ENCODE assay signal across 9 mouse cellular contexts in the genomic region with DNA sequence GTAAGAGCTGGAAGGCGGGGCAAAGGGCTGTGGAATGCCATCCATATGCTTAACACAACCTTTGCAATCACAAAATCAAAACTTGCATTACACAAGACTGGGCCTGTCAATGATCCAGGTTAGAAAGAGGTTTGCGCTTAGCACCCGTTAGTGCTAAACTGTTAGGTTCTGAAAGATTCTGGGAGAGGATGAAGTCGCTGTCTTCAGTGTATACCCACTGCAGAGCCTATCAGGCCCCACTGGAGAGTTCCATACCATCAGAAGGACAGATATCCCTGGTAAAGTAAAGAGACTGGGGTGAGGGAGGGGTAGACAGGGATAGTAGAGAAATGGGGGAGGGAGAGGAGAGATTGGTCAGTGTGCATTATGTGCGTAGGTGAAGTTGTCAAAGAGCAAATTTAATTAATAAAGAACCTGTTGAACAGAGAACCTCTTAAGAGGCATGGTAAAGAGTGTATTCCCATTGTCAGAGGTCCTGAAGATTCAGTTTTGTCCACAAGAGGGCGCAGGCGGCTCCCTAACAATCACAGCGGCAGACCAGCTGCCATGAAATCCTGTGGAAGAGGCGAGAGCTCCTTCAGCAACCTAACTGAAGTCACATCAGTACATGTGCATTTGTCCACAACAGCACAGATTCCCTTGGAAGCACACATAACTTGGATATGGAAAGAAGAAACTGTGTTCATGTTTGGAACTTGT. TPM values are rescaled to one million over a fixed set of nuclear protein-coding genes. Genes with fewer than 3 reads are reported as not detected.
DNase-seq lines count a peak whose midpoint lies in the region; ATAC-seq lines count a peak whose summit lies in the region.
"Had no signal": no experiment of that assay in that cellular context is flagged by ENCODE, and none has a peak within 500 bp of the region (broad histone marks: within the 10 kb centered on the region; RNA-seq: fewer than 3 reads in every experiment).

No protein-coding gene starts in this region.

- ATAC-seq in hindbrain, embryonic 16.5 days: peak; percentile 94
- ATAC-seq in megakaryocyte progenitor cell, adult 5-6 weeks (replicated peaks; ENCODE audit: poor library complexity): peak; percentile 96

- DNase-seq in WW6 (ENCODE audit: low read depth, low spot score): peak; percentile 68
- peak; percentile 80 to 86 for DNase-seq in cerebellum, postnatal 36 days
- peak; percentile 80 to 89 for DNase-seq in frontal cortex, postnatal 36 days (ENCODE audit: low spot score in 2 of 2)
- DNase-seq in layer of hippocampus, postnatal 25 days (ENCODE audit: extremely low spot score in 1 of 2, low spot score in 1 of 2): peak; percentile 66 to 95
- peak; percentile 92 to 93 for DNase-seq in right cerebral cortex, adult 2 months (ENCODE audit: low spot score in 2 of 2)
- peak; percentile 49 for DNase-seq in urinary bladder, adult 2 months (ENCODE audit: low spot score)

- no peak overlapping the region for H3K4me2 ChIP-seq in hindbrain, embryonic 16.5 days (ENCODE audit: low read length)

- no peaks in the 10 kb centered on the region for H3K4me1 ChIP-seq in hindbrain, embryonic 16.5 days (ENCODE audit: control insufficient read depth, insufficient read depth, low read depth, low read length)

- H3K9ac ChIP-seq in hindbrain, embryonic 16.5 days (ENCODE audit: low read depth, low read length): no peak overlapping the region

- no peak overlapping the region for H3K4me3 ChIP-seq in hindbrain, embryonic 16.5 days (ENCODE audit: low read length)
- H3K4me3 ChIP-seq: megakaryocyte, embryonic 14.5 days had no signal

- H3K9me3 ChIP-seq in hindbrain, embryonic 16.5 days (ENCODE audit: control insufficient read depth, low read length): no peaks in the 10 kb centered on the region
- H3K9me3 ChIP-seq: megakaryocyte, embryonic 14.5 days had no signal

- 30% methylated on average over 9 of the region's 9 CpGs for WGBS in hindbrain, embryonic 16.5 days

- no peaks in the 10 kb centered on the region for H3K36me3 ChIP-seq in hindbrain, embryonic 16.5 days (ENCODE audit: control insufficient read depth, insufficient read depth, low read length)

- no peaks in the 10 kb centered on the region for H3K27me3 ChIP-seq in hindbrain, embryonic 16.5 days (replicated peaks; ENCODE audit: control insufficient read depth, insufficient read depth, low read length)
- H3K27me3 ChIP-seq: megakaryocyte, embryonic 14.5 days had no signal

- H3K27ac ChIP-seq in hindbrain, embryonic 16.5 days (ENCODE audit: low read depth, low read length): no peak overlapping the region

RNA-seq across cellular contexts. Expression of a gene that starts 13.9 kb away (rescaled TPM):
- 34.3 and 37.5 TPM in 2 replicates for polyA plus RNA-seq in hindbrain, embryonic 16.5 days (2015; fragmentation: Nextera tagmentation; extraction: Ambion mirVana)
- 10 to 100 TPM; 54.1 to 58.3 TPM for total RNA-seq in layer of hippocampus, postnatal 25 days (2021)
- 127 and 131 TPM in 2 replicates for total RNA-seq in megakaryocyte progenitor cell, adult 5-6 weeks (2015)
- 162 and 189 TPM in 2 replicates for total RNA-seq in megakaryocyte progenitor cell, adult 5-6 weeks (2017)
- 14.7 and 17.2 TPM in 2 replicates for polyA plus RNA-seq in urinary bladder, adult 2 months (2012; rRNA removed)
